Mouse (Mus musculus): ENCODE measurements at regions not wholly inside any gene's neighbourhood (a gene's known extent, or its start where the extent isn't known, plus 50 kb on each side); places are given as distances from the start of the nearest gene placed in this dataset.
A peak's percentile ranks its signal among the peaks of the same experiment; 100 is the strongest.

GRCm38 (mm10) chr9:61265466-61265865 is 106.7 kb upstream of the Tle3 start:
- no peak for DNase-seq (ENCODE audit: low spot score)

DNA sequence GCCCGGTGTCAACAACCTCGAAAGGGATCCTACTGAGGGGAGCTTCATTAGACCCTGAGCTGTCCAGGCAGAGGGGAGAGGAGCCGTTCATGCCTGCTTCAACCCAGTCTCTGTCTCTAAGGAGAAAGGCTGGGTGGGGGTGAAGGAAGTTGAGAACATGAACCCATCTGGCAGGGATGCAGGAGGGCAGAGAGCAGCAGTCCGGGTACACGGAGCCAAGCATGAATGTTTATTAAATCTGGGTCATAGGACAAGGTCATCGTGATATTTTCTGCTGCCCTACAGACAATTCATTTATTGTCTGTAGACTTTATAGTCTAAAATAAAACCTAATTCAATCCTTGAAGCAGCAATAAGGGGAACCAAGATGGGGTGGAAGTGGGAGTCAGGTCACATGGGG is 105.2 kb upstream of the Tle3 start:
- DNase-seq (ENCODE audit: low spot score), result no peak

- no peak for DNase-seq (ENCODE audit: low spot score)
Observed at GRCm38 (mm10) chr9:61267541-61267940, 104.6 kb upstream of the Tle3 start.

DNA sequence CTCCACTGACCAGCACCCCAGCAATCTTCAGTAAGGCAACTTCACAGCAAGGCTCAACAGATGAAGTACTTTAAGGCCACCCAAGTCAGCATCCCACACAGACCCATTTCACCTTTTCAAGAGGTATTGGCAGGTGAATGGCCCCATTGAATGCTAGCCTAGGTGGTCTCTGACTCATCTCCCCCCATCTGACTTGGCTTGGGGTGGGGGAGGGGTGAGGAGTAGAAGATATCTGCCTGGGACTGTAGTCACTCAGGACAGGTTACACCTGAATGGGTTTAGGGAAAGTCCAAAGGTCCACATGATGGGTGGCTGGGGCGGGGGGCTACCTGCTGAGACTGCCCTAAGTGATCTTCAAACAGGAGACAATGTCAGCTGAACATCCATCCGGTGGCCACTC is 104.0 kb upstream of the Tle3 start:
- DNase-seq (ENCODE audit: low spot score), result no peak

GRCm38 (mm10) chr9:61268681-61269080 is 103.5 kb upstream of the Tle3 start:
- no peak for DNase-seq (ENCODE audit: low spot score)

GRCm38 (mm10) chr9:61269151-61269870 is 102.9 kb upstream of the Tle3 start:
- DNase-seq (ENCODE audit: low spot score), result no peak

DNA sequence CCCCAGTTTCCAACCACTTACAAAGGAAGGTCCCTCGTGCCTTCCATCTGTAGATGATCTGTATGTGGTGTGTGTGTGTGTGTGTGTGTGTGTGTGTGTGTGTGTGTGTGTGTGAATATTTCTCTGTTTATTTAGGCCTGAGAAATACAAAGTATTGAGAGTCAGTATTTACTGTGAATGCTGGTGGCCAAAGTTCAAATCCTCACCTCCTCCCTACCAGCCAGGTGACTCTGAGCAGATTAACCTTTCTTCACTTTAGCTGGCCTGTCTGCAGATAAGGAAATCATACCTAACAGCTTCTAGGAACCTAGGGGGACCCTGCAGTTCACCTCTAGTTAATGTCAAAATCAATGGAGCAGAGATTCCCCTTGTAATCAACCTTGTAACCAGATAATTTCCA is 100.9 kb upstream of the Tle3 start:
- no peak for DNase-seq (ENCODE audit: low spot score)

DNA sequence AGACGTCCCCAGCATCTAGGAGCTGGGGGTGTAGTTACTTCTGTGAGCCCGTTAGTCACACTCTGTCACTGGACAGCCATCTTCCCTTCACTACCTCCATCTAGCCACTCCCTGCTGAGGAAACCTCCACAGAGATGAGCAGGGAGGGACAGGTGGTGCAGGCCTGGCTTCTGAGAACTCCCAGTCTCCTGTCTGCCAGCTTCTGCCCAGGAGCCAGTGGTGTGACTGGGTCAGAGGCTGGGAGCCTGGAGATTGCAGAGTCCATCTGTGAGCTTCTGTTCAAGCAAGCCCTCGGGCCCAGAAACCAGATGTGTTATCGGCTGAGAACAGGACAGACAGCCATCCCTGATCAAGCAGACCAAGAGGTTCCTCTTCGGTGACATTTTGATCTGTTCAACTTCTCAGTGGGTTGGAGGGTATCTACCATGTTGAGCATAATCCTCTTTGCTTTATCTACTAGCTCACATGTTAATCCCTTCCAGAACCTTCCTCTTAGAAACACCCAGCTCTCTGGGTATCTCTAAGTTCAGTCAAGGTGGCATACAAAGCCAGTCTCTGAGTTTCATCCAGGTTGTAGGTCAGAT is 100.3 kb upstream of the Tle3 start:
- peak; percentile 25 for DNase-seq (ENCODE audit: low spot score)

DNA sequence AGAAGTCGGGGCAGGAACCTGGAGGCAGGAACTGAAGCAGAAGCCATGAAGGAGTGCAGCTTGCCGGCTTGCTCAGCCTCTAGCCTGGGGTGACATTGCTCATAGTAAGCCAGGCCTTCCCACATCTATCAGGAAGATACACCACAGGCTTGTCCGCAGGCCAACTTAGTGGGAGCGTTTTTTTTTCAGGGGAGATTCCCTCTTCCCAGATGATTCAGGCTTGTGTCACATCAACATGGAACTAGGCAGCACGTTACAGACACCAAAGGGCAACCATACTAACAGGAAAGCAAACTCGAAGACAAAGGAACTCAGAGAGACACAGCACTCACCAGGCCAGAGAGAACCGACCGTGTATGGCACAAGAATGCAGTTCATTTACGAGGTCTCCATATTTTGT is 98.1 kb upstream of the Tle3 start:
- no peak for DNase-seq (ENCODE audit: low spot score)

DNA sequence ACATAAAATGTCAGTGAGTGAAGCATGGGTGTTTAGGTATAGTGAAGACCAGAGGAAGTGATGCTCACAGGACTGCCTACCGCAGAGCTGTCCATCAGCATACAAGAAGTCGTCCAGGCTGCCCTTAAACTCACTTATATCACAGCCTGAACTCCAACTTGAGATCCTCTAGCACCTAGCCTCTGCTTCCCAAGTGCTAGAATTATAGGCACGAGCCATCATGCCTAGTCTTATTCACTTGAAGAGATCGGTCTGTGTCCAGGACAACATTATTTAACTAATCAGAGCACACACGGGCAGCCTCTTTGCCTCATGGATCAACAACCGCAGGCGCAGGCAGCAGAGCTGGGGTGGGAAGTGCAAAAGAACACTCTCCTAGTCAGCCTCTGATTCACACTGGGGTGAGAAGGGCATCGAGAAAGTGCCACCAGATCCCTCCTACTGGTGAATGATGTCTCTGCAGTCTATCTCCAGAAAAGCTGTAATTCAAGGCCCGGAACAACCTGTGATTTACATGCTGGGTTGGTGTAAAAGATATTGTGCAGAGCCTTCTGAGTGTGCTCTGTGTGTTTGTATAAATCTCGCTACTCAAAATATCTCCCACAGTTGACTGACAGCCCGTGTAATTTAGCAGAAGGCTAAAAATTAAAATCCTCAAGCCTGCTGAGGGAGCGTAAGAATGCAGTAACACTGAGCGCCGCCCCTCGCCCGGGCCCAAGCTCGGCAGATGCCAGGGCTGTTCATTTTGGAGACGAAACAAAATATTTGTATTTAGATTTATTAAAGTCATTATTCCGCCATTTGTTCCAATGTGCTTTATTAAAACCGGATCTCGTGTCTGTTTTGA is 94.6 kb upstream of the Tle3 start:
- peak; percentile 84 for DNase-seq (ENCODE audit: low spot score)

DNA sequence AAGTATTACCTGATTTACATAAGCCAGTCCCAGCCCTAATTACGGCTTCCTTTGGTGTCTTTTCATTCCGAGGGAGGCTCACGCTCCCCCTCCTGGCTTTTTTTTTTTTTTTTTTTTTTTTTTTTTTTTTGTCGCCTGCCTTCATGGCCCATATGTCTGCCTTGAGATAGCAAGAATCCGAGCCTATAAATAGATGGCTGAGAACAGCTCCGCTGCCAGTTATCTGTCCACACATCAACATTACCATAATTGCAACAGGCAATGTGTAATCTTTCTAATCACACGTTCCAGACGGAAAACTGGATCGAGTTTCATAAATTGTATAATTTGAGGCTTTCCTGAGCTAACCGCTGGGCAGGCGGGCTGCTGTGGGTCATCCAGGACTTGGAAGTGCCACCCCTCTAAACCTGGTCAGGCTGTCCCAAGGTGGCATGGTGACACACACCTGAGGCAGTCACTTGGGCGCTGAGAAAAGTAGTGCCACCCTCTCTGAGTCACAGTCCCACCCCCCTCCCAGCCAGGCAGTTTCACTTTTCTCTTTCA is 93.9 kb upstream of the Tle3 start:
- DNase-seq (ENCODE audit: low spot score), result peak; percentile 74

DNA sequence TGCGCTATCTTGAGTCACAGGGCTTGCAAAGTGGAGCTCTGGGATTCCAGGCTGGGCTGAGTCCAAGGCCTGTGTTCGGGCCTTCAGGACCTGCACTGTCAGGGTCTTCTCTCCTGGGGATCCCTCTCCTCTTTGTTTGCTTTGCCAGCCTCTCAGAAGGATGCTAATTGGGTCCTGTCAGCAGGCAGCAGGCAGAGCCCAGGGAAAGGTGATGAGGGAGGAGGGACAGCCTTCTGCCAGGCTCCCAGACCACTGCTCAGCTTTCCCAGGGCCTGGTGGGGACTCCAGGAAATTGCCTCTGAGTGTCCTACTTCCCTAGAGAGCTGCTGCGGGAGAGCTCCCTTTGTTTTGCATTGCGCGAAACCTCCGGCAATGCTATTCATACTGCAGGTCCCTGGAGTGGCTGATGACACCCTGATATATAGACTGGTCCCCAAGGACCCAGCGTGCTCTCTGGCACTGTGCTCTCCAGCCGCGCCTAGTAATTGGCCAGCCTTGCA is 93.1 kb upstream of the Tle3 start:
- DNase-seq (ENCODE audit: low spot score), result peak; percentile 82

- DNase-seq (ENCODE audit: low spot score), result no peak
Observed at GRCm38 (mm10) chr9:61280856-61281582, 91.1 kb upstream of the Tle3 start.

GRCm38 (mm10) chr9:61283311-61283710 is 88.9 kb upstream of the Tle3 start:
- no peak for DNase-seq (ENCODE audit: low spot score)

- DNase-seq (ENCODE audit: low spot score), result peak; percentile 72
Observed at GRCm38 (mm10) chr9:61284201-61285021, 87.8 kb upstream of the Tle3 start.

GRCm38 (mm10) chr9:61286561-61286960 is 85.6 kb upstream of the Tle3 start:
- no peak for DNase-seq (ENCODE audit: low spot score)

DNA sequence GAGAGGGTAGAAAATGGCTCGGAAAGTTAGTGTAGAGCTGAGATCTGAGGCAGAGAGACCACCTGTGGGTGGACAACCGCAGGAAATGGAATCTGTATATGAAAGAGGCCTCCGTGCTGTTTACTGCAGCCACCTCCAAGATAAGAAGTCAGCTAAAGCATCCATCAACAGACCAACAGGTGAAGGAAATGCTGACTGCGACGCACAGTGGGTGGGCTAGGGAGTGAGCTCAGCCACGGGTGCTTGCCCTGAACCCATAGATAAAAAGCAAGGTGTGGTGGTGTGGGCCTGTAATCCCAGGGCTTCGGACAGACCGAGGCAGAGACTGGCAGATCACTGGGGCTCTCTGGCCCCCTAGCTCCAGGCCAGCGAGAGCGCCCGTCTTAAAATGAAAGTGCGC is 83.0 kb upstream of the Tle3 start:
- no peak for DNase-seq (ENCODE audit: low spot score)

DNA sequence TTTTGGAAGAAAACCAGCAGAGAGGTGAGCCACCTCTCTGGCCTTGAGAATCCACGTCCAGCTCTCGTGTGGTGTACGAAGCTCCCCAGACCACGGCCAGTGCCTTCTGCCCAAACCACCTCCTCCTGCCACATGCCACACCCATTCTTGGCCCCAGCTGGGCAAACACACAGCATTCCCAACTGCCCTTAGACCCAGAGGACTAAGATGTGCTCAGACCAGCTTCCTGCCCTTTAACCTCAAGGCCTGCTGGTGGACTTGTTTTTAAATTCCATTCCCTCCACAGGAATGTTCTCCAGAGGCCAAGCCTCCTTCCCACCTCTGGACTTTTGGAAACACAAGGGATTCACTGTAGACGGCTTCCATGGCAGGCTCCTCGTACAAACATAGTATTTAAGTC is 82.5 kb upstream of the Tle3 start:
- no peak for DNase-seq (ENCODE audit: low spot score)

GRCm38 (mm10) chr9:61291646-61292045 is 80.5 kb upstream of the Tle3 start:
- no peak for DNase-seq (ENCODE audit: low spot score)

- no peak for DNase-seq (ENCODE audit: low spot score)
Observed at GRCm38 (mm10) chr9:61292501-61292900, 79.7 kb upstream of the Tle3 start.

Data from MN1 (cell line).